Mouse (Mus musculus): ENCODE measurements around the gene 1700021F05Rik. TPM values are rescaled to one million over a fixed set of nuclear protein-coding genes. Genes with fewer than 3 reads are reported as not detected.

Gene 1700021F05Rik
- polyA plus RNA-seq, 1 experiment, result 3.6 TPM

DNA sequence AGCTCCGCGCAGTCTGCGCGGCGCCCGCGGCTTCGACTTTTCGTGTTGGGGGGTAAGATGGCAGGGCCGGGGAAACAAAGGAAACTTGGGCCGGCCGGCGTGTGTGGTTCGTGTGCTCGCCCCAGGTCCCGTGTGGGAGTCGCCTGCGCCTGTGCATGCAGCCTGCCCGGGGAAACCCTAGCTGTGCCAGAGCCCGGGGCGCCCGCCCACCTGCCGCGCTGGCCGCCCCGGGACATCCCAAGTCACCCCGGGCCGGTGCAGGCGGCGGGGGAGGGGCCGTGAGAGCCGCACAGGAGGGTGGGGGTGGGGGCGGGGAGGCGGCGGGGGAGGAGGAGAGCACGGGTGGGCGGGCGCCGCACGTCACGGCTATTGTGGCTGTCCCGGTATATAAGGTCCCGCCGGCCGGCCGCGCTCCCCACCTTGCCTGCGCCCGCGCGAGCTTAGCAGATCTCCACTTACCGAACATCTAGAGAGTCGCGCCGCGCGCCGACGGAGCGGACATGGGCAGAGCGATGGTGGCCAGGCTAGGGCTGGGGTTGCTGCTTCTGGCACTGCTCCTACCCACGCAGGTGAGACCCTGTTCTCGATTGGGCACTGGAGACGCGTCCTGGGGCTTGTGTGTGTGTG lies 38.1 kb upstream of the 1700021F05Rik start:
- Histone ChIP-seq H3K36me3 (ENCODE audit: control insufficient read depth, insufficient read depth, low read length) (peaks cover 2% of the 10 kb centered on the region), H3K27me3 (ENCODE audit: control insufficient read depth, insufficient read depth, low read length) (peaks cover 2% of the 10 kb centered on the region; the same call in 1 of the 2 replicates), H3K27ac (ENCODE audit: insufficient read depth, low read length) (peak overlapping the region; percentile 95), H3K4me1 (ENCODE audit: control insufficient read depth, insufficient read depth, insufficient read length) (peaks cover 7% of the 10 kb centered on the region; the same call in 1 of the 2 replicates), H3K4me3 (ENCODE audit: extremely low read depth, insufficient read depth, insufficient read length) (peak overlapping the region; percentile 72)
- TF ChIP-seq CTCF (IDR thresholded peaks at IDR 0.05; ENCODE audit: extremely low read depth, insufficient read depth, insufficient read length, insufficient replicate concordance) (no peak), POLR2A (IDR thresholded peaks at IDR 0.05; ENCODE audit: low read depth, low read length) (peak; percentile 83)
- WGBS, result 0% methylated on average over 56 of the region's 65 CpGs
- peak; percentile 72 to 87 for DNase-seq (ENCODE audit: low read depth in 1 of 2, low spot score in 2 of 2)

- H3K27me3 ChIP-seq (ENCODE audit: control insufficient read depth, insufficient read depth, low read length), result peaks cover 2% of the 10 kb centered on the region; the same call in 1 of the 2 replicates
- WGBS, result under 1% methylated on average over 32 of the region's 32 CpGs
- TF ChIP-seq CTCF (IDR thresholded peaks at IDR 0.05; ENCODE audit: extremely low read depth, insufficient read depth, insufficient read length, insufficient replicate concordance) (no peak), POLR2A (IDR thresholded peaks at IDR 0.05; ENCODE audit: low read depth, low read length) (no peak)
- H3K36me3 ChIP-seq (ENCODE audit: control insufficient read depth, insufficient read depth, low read length), result peaks cover 2% of the 10 kb centered on the region
- peak overlapping the region; percentile 93 for H3K27ac ChIP-seq (ENCODE audit: insufficient read depth, low read length)
- peaks cover 7% of the 10 kb centered on the region; the same call in 1 of the 2 replicates for H3K4me1 ChIP-seq (ENCODE audit: control insufficient read depth, insufficient read depth, insufficient read length)
- H3K4me3 ChIP-seq (ENCODE audit: extremely low read depth, insufficient read depth, insufficient read length), result peak overlapping the region; percentile 72
- peak in 1 of 2 experiments; percentile 44 for DNase-seq (ENCODE audit: low read depth in 1 of 2, low spot score in 2 of 2)
These were observed 37.6 kb upstream of the 1700021F05Rik start for GRCm38 (mm10) chr10:43578366-43578753.

- H3K36me3 ChIP-seq (ENCODE audit: control insufficient read depth, insufficient read depth, low read length), result no peaks in the 10 kb centered on the region
- peaks cover 2% of the 10 kb centered on the region; the same call in 1 of the 2 replicates for H3K27me3 ChIP-seq (ENCODE audit: control insufficient read depth, insufficient read depth, low read length)
- 2% methylated on average over 6 of the region's 6 CpGs for WGBS
- DNase-seq (ENCODE audit: low read depth in 1 of 2, low spot score in 2 of 2), result no peak
- H3K4me1 ChIP-seq (ENCODE audit: control insufficient read depth, insufficient read depth, insufficient read length), result peaks cover 7% of the 10 kb centered on the region; the same call in 1 of the 2 replicates
- H3K4me3 ChIP-seq (ENCODE audit: extremely low read depth, insufficient read depth, insufficient read length), result peak within 1 kb of the TSS; percentile 72
- no peak for TF ChIP-seq CTCF (IDR thresholded peaks at IDR 0.05; ENCODE audit: extremely low read depth, insufficient read depth, insufficient read length, insufficient replicate concordance)
- TF ChIP-seq POLR2A (IDR thresholded peaks at IDR 0.05; ENCODE audit: low read depth, low read length), result no peak
- H3K27ac ChIP-seq (ENCODE audit: insufficient read depth, low read length), result peak within 1 kb of the TSS; percentile 95
These were observed 37.2 kb upstream of the 1700021F05Rik start, which contains the start of gene Cd24a for GRCm38 (mm10) chr10:43577997-43578331. Gene Cd24a, plus strand, starts transcription at chr10:43578284.

DNA sequence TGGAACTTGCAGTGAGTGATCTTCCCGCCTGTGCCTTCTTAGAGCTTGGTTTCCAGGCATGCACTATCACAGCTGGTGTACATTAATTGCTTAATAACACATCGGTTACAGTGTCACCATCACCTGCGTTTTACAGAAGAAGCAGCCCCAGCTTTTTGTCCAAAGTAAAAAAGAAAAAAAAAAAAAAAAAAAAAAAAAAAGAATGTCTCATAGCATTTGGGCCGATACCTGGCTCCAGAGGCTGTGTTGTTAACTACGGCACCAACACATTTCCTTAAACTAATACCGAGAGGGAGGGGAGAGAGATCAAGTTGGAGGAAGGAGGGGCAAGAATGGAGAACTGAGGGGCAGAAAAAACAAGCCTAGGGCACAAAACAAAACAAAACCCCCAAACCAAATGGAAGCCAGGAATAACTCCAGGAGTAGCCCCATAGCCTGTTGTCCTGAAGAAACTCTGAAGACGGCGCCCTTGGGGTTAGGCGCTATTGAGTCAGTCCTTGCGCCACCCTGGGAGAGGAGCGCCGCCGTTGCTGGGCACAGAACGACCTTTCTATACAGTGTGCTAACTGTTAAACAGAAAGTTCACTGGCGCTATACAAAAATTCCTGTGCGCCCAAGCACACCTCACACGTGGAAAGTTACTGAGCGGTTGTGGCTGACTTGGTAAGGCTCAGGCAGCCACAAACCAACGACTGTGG lies 36.7 kb upstream of the 1700021F05Rik start:
- H3K27me3 ChIP-seq (ENCODE audit: control insufficient read depth, insufficient read depth, low read length), result peaks cover 2% of the 10 kb centered on the region; the same call in 1 of the 2 replicates
- H3K27ac ChIP-seq (ENCODE audit: insufficient read depth, low read length), result peak overlapping the region; percentile 27
- 16% methylated on average over 19 of the region's 19 CpGs for WGBS
- no peak for TF ChIP-seq POLR2A (IDR thresholded peaks at IDR 0.05; ENCODE audit: low read depth, low read length)
- TF ChIP-seq CTCF (IDR thresholded peaks at IDR 0.05; ENCODE audit: extremely low read depth, insufficient read depth, insufficient read length, insufficient replicate concordance), result no peak
- H3K4me3 ChIP-seq (ENCODE audit: extremely low read depth, insufficient read depth, insufficient read length), result peak overlapping the region; percentile 32; the same call in 1 of the 2 replicates
- H3K36me3 ChIP-seq (ENCODE audit: control insufficient read depth, insufficient read depth, low read length), result no peaks in the 10 kb centered on the region
- peaks cover 7% of the 10 kb centered on the region; the same call in 1 of the 2 replicates for H3K4me1 ChIP-seq (ENCODE audit: control insufficient read depth, insufficient read depth, insufficient read length)
- peak in 1 of 2 experiments; percentile 29 for DNase-seq (ENCODE audit: low read depth in 1 of 2, low spot score in 2 of 2)

GRCm38 (mm10) chr10:43574956-43575355 lies 34.2 kb upstream of the 1700021F05Rik start:
- peaks cover 2% of the 10 kb centered on the region; the same call in 1 of the 2 replicates for H3K27me3 ChIP-seq (ENCODE audit: control insufficient read depth, insufficient read depth, low read length)
- no peak overlapping the region for H3K4me3 ChIP-seq (ENCODE audit: extremely low read depth, insufficient read depth, insufficient read length)
- under 1% methylated on average over 3 of the region's 3 CpGs for WGBS
- no peak overlapping the region for H3K27ac ChIP-seq (ENCODE audit: insufficient read depth, low read length)
- TF ChIP-seq POLR2A (IDR thresholded peaks at IDR 0.05; ENCODE audit: low read depth, low read length), result no peak
- TF ChIP-seq CTCF (IDR thresholded peaks at IDR 0.05; ENCODE audit: extremely low read depth, insufficient read depth, insufficient read length, insufficient replicate concordance), result peak; percentile 76; the same call in 1 of the 2 replicates
- H3K36me3 ChIP-seq (ENCODE audit: control insufficient read depth, insufficient read depth, low read length), result no peaks in the 10 kb centered on the region
- peaks cover 5% of the 10 kb centered on the region; the same call in 1 of the 2 replicates for H3K4me1 ChIP-seq (ENCODE audit: control insufficient read depth, insufficient read depth, insufficient read length)
- peak; percentile 65 to 82 for DNase-seq (ENCODE audit: low read depth in 1 of 2, low spot score in 2 of 2)

GRCm38 (mm10) chr10:43574352-43574751 lies 33.6 kb upstream of the 1700021F05Rik start:
- Histone ChIP-seq H3K27ac (ENCODE audit: insufficient read depth, low read length) (no peak overlapping the region), H3K4me1 (ENCODE audit: control insufficient read depth, insufficient read depth, insufficient read length) (peaks cover 5% of the 10 kb centered on the region; the same call in 1 of the 2 replicates), H3K4me3 (ENCODE audit: extremely low read depth, insufficient read depth, insufficient read length) (no peak overlapping the region), H3K27me3 (ENCODE audit: control insufficient read depth, insufficient read depth, low read length) (peaks cover 2% of the 10 kb centered on the region; the same call in 1 of the 2 replicates), H3K36me3 (ENCODE audit: control insufficient read depth, insufficient read depth, low read length) (no peaks in the 10 kb centered on the region)
- DNase-seq (ENCODE audit: low read depth in 1 of 2, low spot score in 2 of 2), result no peak
- no peak for TF ChIP-seq POLR2A (IDR thresholded peaks at IDR 0.05; ENCODE audit: low read depth, low read length)
- TF ChIP-seq CTCF (IDR thresholded peaks at IDR 0.05; ENCODE audit: extremely low read depth, insufficient read depth, insufficient read length, insufficient replicate concordance), result no peak
- 90% methylated on average over 2 of the region's 2 CpGs for WGBS
